Mouse (Mus musculus) lung, embryonic 16.5 days (tissue): ENCODE results near the gene Foxn3. TPM values are rescaled to one million over a fixed set of nuclear protein-coding genes. Genes with fewer than 3 reads are reported as not detected.

Source experiments
- ATAC-seq: fragments of 200-750 bp; cut with Nextera tagmentation; 2 replicates; pipeline ENCODE4 v1.8.0; 2017; ENCODE audit warnings: low read depth, mild to moderate bottlenecking, moderate library complexity
- H3K27ac ChIP-seq: fragments of 300-500 bp; sonication (generic); 2 replicates; pipeline ENCODE4 v1.5.1; 2014; ENCODE audit warnings: mild to moderate bottlenecking, control low read depth, low read length
- H3K27me3 ChIP-seq: fragments of 300-500 bp; sonication (generic); 2 replicates; pipeline ENCODE4 v1.6.1; 2014; ENCODE audit warnings: low read depth, low read length, mixed read lengths; ENCODE audit not compliant: control insufficient read depth, insufficient read depth
- H3K36me3 ChIP-seq: fragments of 300-500 bp; sonication (generic); 2 replicates; pipeline ENCODE4 v1.6.1; 2014; ENCODE audit warnings: low read length; ENCODE audit not compliant: control insufficient read depth, insufficient read depth
- H3K4me1 ChIP-seq: fragments of 300-500 bp; sonication (generic); replicated peaks from 2 replicates; pipeline ENCODE4 v1.6.1; 2014; ENCODE audit warnings: low read length, mixed read lengths; ENCODE audit not compliant: control insufficient read depth, insufficient read depth
- H3K4me2 ChIP-seq: fragments of 300-500 bp; sonication (generic); 2 replicates; pipeline ENCODE4 v1.6.1; 2014; ENCODE audit warnings: low read depth, low read length, control low read depth
- H3K4me3 ChIP-seq: fragments of 300-500 bp; sonication (generic); 2 replicates; pipeline ENCODE4 v1.5.1; 2014; ENCODE audit warnings: mild to moderate bottlenecking, low read length, control low read depth
- H3K9ac ChIP-seq: fragments of 300-500 bp; sonication (generic); 2 replicates; pipeline ENCODE4 v1.6.1; 2014; ENCODE audit warnings: low read length, control low read depth
- H3K9me3 ChIP-seq: fragments of 300-500 bp; sonication (generic); 2 replicates; pipeline ENCODE4 v1.6.1; 2016; ENCODE audit warnings: low read length; ENCODE audit not compliant: control insufficient read depth
- WGBS: fragments of 180-500 bp; shearing (Covaris S2); extraction: QIAGEN DNeasy Blood & Tissue Kit; methylation state at CpG from one replicate; pipeline ENCODE4 v1.1.7; 2014; 5-methylcytosine and 5-hydroxymethylcytosine counted together
- polyA plus RNA-seq: library from polyadenylated mRNA; unstranded; fragments of >200 nt; fragmentation: Nextera tagmentation; extraction: Ambion mirVana; gene quantifications from 2 replicates; pipeline ENCODE4 v1.2.1, GENCODE M21; 2015

Foxn3 gene
- polyA plus RNA-seq, 1 experiment from 2014 or later, result 60.8 TPM

DNA sequence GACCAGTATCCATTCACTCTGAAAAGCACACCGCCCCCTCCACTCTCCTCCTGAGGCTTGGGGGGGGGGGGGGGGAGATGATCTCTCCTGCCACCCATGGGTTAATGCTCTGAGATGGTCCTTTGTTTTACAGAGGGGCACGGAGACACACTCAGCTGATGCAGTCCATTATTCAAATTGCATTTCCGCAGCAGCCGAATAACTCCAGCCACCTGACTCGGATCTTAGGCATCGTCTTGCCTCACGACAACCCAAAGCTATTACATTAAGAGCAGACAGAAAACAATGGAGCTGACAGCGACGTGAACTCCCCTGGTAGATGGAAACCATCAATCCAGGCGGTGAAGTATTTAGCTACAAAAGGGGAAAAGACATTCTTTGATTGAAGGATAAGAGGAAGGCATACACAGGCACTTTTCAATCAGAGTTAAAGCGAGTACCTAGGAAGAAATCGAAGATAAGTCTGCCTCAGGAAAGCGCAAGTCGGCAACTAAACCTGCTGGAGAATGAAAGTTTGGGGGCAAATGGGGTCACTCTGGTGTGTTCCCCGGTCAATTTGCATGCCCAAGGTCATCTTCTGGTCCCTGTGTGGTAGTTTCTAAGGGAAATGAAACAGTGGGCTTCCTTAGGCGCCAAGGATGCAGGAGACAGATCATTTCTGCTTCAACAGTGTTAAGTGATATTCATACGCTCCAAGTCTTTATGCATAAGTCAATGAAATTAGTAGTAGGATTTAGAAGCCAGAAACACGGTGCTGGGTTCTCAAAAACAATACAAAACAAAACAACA is 65.0 kb downstream of the Foxn3 start:
- Histone ChIP-seq H3K4me3 (no peak overlapping the region), H3K9ac (no peak overlapping the region), H3K27me3 (no peaks in the 10 kb centered on the region), H3K4me2 (no peak overlapping the region), H3K4me1 (no peaks in the 10 kb centered on the region), H3K36me3 (no peaks in the 10 kb centered on the region), H3K9me3 (no peaks in the 10 kb centered on the region), H3K27ac (no peak overlapping the region)
- no peak for ATAC-seq
- 51% methylated on average over 18 of the region's 18 CpGs for WGBS

GRCm38 (mm10) chr12:99496945-99497344 is 66.4 kb downstream of the Foxn3 start:
- 69% methylated on average over 3 of the region's 3 CpGs for WGBS
- no peak overlapping the region for H3K9ac ChIP-seq
- no peaks in the 10 kb centered on the region for H3K27me3 ChIP-seq
- no peak overlapping the region for H3K27ac ChIP-seq
- H3K4me3 ChIP-seq, result no peak overlapping the region
- no peak overlapping the region for H3K4me2 ChIP-seq
- H3K9me3 ChIP-seq, result no peaks in the 10 kb centered on the region
- no peaks in the 10 kb centered on the region for H3K4me1 ChIP-seq
- no peak for ATAC-seq
- H3K36me3 ChIP-seq, result no peaks in the 10 kb centered on the region

GRCm38 (mm10) chr12:99490216-99490615 is 73.2 kb downstream of the Foxn3 start:
- 83% methylated on average over 6 of the region's 6 CpGs for WGBS
- H3K4me3 ChIP-seq, result no peak overlapping the region
- H3K36me3 ChIP-seq, result no peaks in the 10 kb centered on the region
- H3K4me2 ChIP-seq, result no peak overlapping the region
- no peak overlapping the region for H3K9ac ChIP-seq
- H3K4me1 ChIP-seq, result no peaks in the 10 kb centered on the region
- no peak overlapping the region for H3K27ac ChIP-seq
- no peaks in the 10 kb centered on the region for H3K9me3 ChIP-seq
- H3K27me3 ChIP-seq, result no peaks in the 10 kb centered on the region
- no peak for ATAC-seq

- no peaks in the 10 kb centered on the region for H3K27me3 ChIP-seq
- H3K9ac ChIP-seq, result no peak overlapping the region
- 74% methylated on average over 4 of the region's 4 CpGs for WGBS
- H3K4me1 ChIP-seq, result no peaks in the 10 kb centered on the region
- no peak overlapping the region for H3K4me3 ChIP-seq
- H3K27ac ChIP-seq, result no peak overlapping the region
- no peaks in the 10 kb centered on the region for H3K36me3 ChIP-seq
- H3K9me3 ChIP-seq, result no peaks in the 10 kb centered on the region
- no peak overlapping the region for H3K4me2 ChIP-seq
- no peak for ATAC-seq
Observed at GRCm38 (mm10) chr12:99489001-99489592, 74.3 kb downstream of the Foxn3 start.

DNA sequence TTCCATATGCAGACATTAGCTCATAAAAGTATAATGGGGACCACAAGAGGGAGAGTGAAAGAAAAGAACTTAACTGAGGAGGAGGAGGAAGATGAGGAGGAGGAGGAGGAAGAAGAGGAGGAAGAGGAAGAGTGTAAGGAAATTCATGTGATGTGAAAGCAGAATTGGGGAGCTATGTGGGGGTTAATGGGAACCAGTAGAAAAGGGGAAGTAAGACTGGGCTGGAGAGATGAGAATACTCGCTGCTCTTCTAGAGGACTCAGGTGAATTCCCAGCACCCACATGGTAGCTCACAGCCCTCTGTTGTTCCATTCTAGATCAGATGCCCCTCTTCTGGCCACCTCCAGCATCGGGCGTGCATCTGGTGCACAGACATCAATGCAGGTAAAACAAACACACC is 83.0 kb downstream of the Foxn3 start:
- H3K4me2 ChIP-seq, result no peak overlapping the region
- 83% methylated on average over 3 of the region's 3 CpGs for WGBS
- no peaks in the 10 kb centered on the region for H3K36me3 ChIP-seq
- ATAC-seq, result no peak
- no peaks in the 10 kb centered on the region for H3K9me3 ChIP-seq
- no peaks in the 10 kb centered on the region for H3K4me1 ChIP-seq
- no peak overlapping the region for H3K27ac ChIP-seq
- no peak overlapping the region for H3K4me3 ChIP-seq
- H3K27me3 ChIP-seq, result no peaks in the 10 kb centered on the region
- no peak overlapping the region for H3K9ac ChIP-seq

GRCm38 (mm10) chr12:99474176-99474575 is 89.2 kb downstream of the Foxn3 start:
- ATAC-seq, result peak; percentile 17; the same call in 1 of the 2 replicates
- no peaks in the 10 kb centered on the region for H3K9me3 ChIP-seq
- no peak overlapping the region for H3K4me2 ChIP-seq
- H3K27me3 ChIP-seq, result no peaks in the 10 kb centered on the region
- no peaks in the 10 kb centered on the region; the same call in 1 of the 2 replicates for H3K4me1 ChIP-seq
- no peaks in the 10 kb centered on the region for H3K36me3 ChIP-seq
- no peak overlapping the region for H3K9ac ChIP-seq
- 19% methylated on average over 5 of the region's 5 CpGs for WGBS
- no peak overlapping the region for H3K27ac ChIP-seq
- H3K4me3 ChIP-seq, result no peak overlapping the region

DNA sequence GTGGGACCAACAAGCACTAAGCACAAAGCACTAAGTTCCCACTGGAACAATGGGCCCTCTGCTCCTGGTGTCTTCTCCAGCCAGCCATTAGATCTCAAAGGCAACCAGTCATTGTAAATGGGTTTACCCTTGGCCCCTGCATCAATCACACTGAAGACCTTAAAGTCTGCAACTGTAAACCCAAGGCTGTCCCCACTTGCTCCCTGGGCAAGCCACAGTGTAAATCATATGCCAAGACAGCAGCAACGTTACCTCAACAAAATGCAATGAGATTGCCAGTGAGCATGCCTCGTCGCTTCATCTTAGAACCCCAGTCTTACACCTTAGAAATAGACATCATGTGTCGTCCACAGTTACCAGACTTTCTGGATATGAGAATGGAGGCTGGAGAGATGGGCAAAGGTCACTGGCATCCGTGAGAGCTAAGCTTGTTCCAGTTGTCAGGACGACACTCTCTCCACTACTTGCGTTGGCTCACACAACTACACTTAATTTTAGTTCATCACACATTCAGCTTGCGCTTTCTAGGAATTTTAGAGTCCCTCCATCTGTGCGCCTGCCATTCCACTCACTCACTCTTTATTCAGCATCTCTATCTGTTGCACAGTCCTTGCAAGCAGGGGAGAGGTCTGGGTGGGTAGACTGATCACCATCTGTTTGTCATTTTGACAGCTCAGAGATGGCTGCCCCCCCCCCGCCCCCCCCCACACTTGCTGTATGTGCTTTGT is 89.8 kb downstream of the Foxn3 start:
- no peak overlapping the region for H3K27ac ChIP-seq
- H3K9me3 ChIP-seq, result no peaks in the 10 kb centered on the region
- H3K27me3 ChIP-seq, result no peaks in the 10 kb centered on the region
- no peak overlapping the region for H3K4me2 ChIP-seq
- no peak overlapping the region for H3K9ac ChIP-seq
- H3K4me3 ChIP-seq, result no peak overlapping the region
- 67% methylated on average over 10 of the region's 10 CpGs for WGBS
- no peaks in the 10 kb centered on the region; the same call in 1 of the 2 replicates for H3K4me1 ChIP-seq
- H3K36me3 ChIP-seq, result no peaks in the 10 kb centered on the region
- ATAC-seq, result no peak

GRCm38 (mm10) chr12:99471431-99471830 is 92.0 kb downstream of the Foxn3 start:
- Histone ChIP-seq H3K4me3 (no peak overlapping the region), H3K36me3 (no peaks in the 10 kb centered on the region), H3K27me3 (no peaks in the 10 kb centered on the region), H3K9me3 (no peaks in the 10 kb centered on the region), H3K27ac (no peak overlapping the region), H3K4me2 (no peak overlapping the region), H3K9ac (no peak overlapping the region), H3K4me1 (peaks cover 9% of the 10 kb centered on the region)
- no peak for ATAC-seq
- 77% methylated on average over 7 of the region's 7 CpGs for WGBS

- 40% methylated on average over 15 of the region's 15 CpGs for WGBS
- H3K4me1 ChIP-seq, result peaks cover 9% of the 10 kb centered on the region
- peak; percentile 83 for ATAC-seq
Observed at GRCm38 (mm10) chr12:99467884-99468311, 95.5 kb downstream of the Foxn3 start.

More at GRCm38 (mm10) chr12:99467884-99468311, 95.5 kb downstream of the Foxn3 start:
- peak overlapping the region; percentile 8; the same call in 1 of the 2 replicates for H3K9ac ChIP-seq
- H3K36me3 ChIP-seq, result no peaks in the 10 kb centered on the region
- no peaks in the 10 kb centered on the region for H3K27me3 ChIP-seq
- peak overlapping the region; percentile 42 for H3K4me2 ChIP-seq
- no peak overlapping the region for H3K27ac ChIP-seq
- H3K4me3 ChIP-seq, result peak overlapping the region; percentile 21
- no peaks in the 10 kb centered on the region for H3K9me3 ChIP-seq
